Mouse (Mus musculus) NIH3T3 (cell line): ENCODE results near the gene Nabp1.
"Not testable (repeated sequence)": the region's sequence is repeated elsewhere in the genome, so short reads cannot be mapped to it uniquely, and the experiment has no call there.

ENCODE experiments used
- DNase-seq: peaks from one replicate; pipeline ENCODE4 v3.0.0-alpha.2; 2012; ENCODE audit warnings: low read depth

The Nabp1 gene

GRCm38 (mm10) chr1:51486291-51486690 lies 8.1 kb upstream of the Nabp1 start:
- DNase-seq, result no peak

GRCm38 (mm10) chr1:51480386-51480785 lies 2.2 kb upstream of the Nabp1 start:
- DNase-seq, result no peak

- DNase-seq, result no peak
Observed at GRCm38 (mm10) chr1:51479691-51480090, 1.5 kb upstream of the Nabp1 start.

- no peak for DNase-seq
Observed at GRCm38 (mm10) chr1:51479027-51479329, 753 bp upstream of the Nabp1 start.

- peak; percentile 33 for DNase-seq
Observed at GRCm38 (mm10) chr1:51477656-51478081, 556 bp downstream of the Nabp1 start.

GRCm38 (mm10) chr1:51476405-51476804 lies 1.8 kb downstream of the Nabp1 start:
- DNase-seq, result no peak

- DNase-seq, result peak; percentile 51
Observed at GRCm38 (mm10) chr1:51468077-51468476, 10.1 kb downstream of the Nabp1 start.

GRCm38 (mm10) chr1:51467181-51467580 lies 11.0 kb downstream of the Nabp1 start:
- DNase-seq, result no peak

- peak; percentile 76 for DNase-seq
Observed at GRCm38 (mm10) chr1:51466385-51466784, 11.8 kb downstream of the Nabp1 start.

GRCm38 (mm10) chr1:51465285-51465684 lies 12.9 kb downstream of the Nabp1 start:
- no peak for DNase-seq

- DNase-seq, result no peak
Observed at GRCm38 (mm10) chr1:51463038-51463437, 15.2 kb downstream of the Nabp1 start.

- peak; percentile 85 for DNase-seq
Observed at GRCm38 (mm10) chr1:51458731-51459450, 19.3 kb downstream of the Nabp1 start.

- no peak for DNase-seq
Observed at GRCm38 (mm10) chr1:51458089-51458488, 20.1 kb downstream of the Nabp1 start.

GRCm38 (mm10) chr1:51457249-51457648 lies 21.0 kb downstream of the Nabp1 start:
- DNase-seq, result no peak

- DNase-seq, result no peak
Observed at GRCm38 (mm10) chr1:51448789-51449188, 29.4 kb downstream of the Nabp1 start.

GRCm38 (mm10) chr1:51445854-51446460 lies 32.3 kb downstream of the Nabp1 start:
- no peak for DNase-seq

GRCm38 (mm10) chr1:51445161-51445853 lies 32.9 kb downstream of the Nabp1 start:
- DNase-seq, result no peak

- no peak for DNase-seq
Observed at GRCm38 (mm10) chr1:51429775-51430174, 48.5 kb downstream of the Nabp1 start.

GRCm38 (mm10) chr1:51426298-51426697 lies 51.9 kb downstream of the Nabp1 start:
- DNase-seq, result no peak

GRCm38 (mm10) chr1:51421029-51421428 lies 57.2 kb downstream of the Nabp1 start:
- not testable (repeated sequence) for DNase-seq

GRCm38 (mm10) chr1:51418753-51419152 lies 59.5 kb downstream of the Nabp1 start:
- DNase-seq, result no peak
